Mouse (Mus musculus) cortical plate, adult 2 months (tissue): ENCODE measurements around the gene Terf2.

Source experiments
- CTCF ChIP-seq: fragments of 200-500 bp; IDR thresholded peaks from 2 replicates; pipeline ENCODE4 v1.5.1; 2011; ENCODE audit warnings: mild to moderate bottlenecking, control low read depth, low read length; ENCODE audit not compliant: insufficient read depth; ENCODE audit errors: extremely low read depth
- POLR2A ChIP-seq: fragments of 200-500 bp; IDR thresholded peaks from 2 replicates; pipeline ENCODE4 v1.6.1; 2011; ENCODE audit warnings: mild to moderate bottlenecking, low read length, control low read depth; ENCODE audit not compliant: insufficient read depth; ENCODE audit errors: extremely low read depth

- TF ChIP-seq POLR2A = no peak
- TF ChIP-seq CTCF = no peak
These were observed 43.5 kb upstream of the Terf2 start for GRCm38 (mm10) chr8:107139704-107140470.
